Mouse (Mus musculus): Measurements from ENCODE around the gene Polr2b. TPM values are rescaled to one million over a fixed set of nuclear protein-coding genes. Genes with fewer than 3 reads are reported as not detected.

Gene Polr2b
- polyA plus RNA-seq, 1 experiment: not detected

GRCm38 (mm10) chr5:77355307-77356265 lies 45.6 kb downstream of the Polr2b start:
- Histone ChIP-seq H3K4me1 (ENCODE audit: control insufficient read depth, insufficient read depth, low read length) (peaks cover 12% of the 10 kb centered on the region; the same call in 1 of the 2 replicates), H3K27ac (ENCODE audit: insufficient read depth, low read depth, low read length) (no peak overlapping the region), H3K4me3 (ENCODE audit: insufficient read depth, low read depth, low read length) (no peak overlapping the region)
- WGBS: 91% methylated on average over 19 of the region's 19 CpGs
- TF ChIP-seq CTCF (IDR thresholded peaks at IDR 0.05; ENCODE audit: insufficient read depth, low read depth, low read length) (no peak), POLR2A (IDR thresholded peaks at IDR 0.05; ENCODE audit: insufficient read depth, low read depth, low read length) (no peak)

GRCm38 (mm10) chr5:77357405-77358149 lies 47.6 kb downstream of the Polr2b start:
- Histone ChIP-seq H3K27ac (ENCODE audit: insufficient read depth, low read depth, low read length) (no peak overlapping the region), H3K4me1 (ENCODE audit: control insufficient read depth, insufficient read depth, low read length) (peaks cover 12% of the 10 kb centered on the region; the same call in 1 of the 2 replicates), H3K4me3 (ENCODE audit: insufficient read depth, low read depth, low read length) (peak overlapping the region; percentile 21; the same call in 1 of the 2 replicates)
- WGBS: 27% methylated on average over 22 of the region's 22 CpGs
- TF ChIP-seq POLR2A (IDR thresholded peaks at IDR 0.05; ENCODE audit: insufficient read depth, low read depth, low read length) (no peak), CTCF (IDR thresholded peaks at IDR 0.05; ENCODE audit: insufficient read depth, low read depth, low read length) (no peak)

- Histone ChIP-seq H3K4me3 (ENCODE audit: insufficient read depth, low read depth, low read length) (no peak overlapping the region), H3K4me1 (ENCODE audit: control insufficient read depth, insufficient read depth, low read length) (peaks cover 12% of the 10 kb centered on the region; the same call in 1 of the 2 replicates), H3K27ac (ENCODE audit: insufficient read depth, low read depth, low read length) (no peak overlapping the region)
- TF ChIP-seq CTCF (IDR thresholded peaks at IDR 0.05; ENCODE audit: insufficient read depth, low read depth, low read length) (no peak), POLR2A (IDR thresholded peaks at IDR 0.05; ENCODE audit: insufficient read depth, low read depth, low read length) (no peak)
- 20% methylated on average over 10 of the region's 10 CpGs for WGBS
Measured at GRCm38 (mm10) chr5:77358347-77358746, 48.4 kb downstream of the Polr2b start.

GRCm38 (mm10) chr5:77359971-77360370 lies 50.0 kb downstream of the Polr2b start:
- TF ChIP-seq CTCF (IDR thresholded peaks at IDR 0.05; ENCODE audit: insufficient read depth, low read depth, low read length) (no peak), POLR2A (IDR thresholded peaks at IDR 0.05; ENCODE audit: insufficient read depth, low read depth, low read length) (no peak)
- 87% methylated on average over 4 of the region's 4 CpGs for WGBS

GRCm38 (mm10) chr5:77361006-77361405 lies 51.1 kb downstream of the Polr2b start:
- WGBS: 69% methylated on average over 4 of the region's 4 CpGs
- Histone ChIP-seq H3K4me3 (ENCODE audit: insufficient read depth, low read depth, low read length) (no peak overlapping the region), H3K4me1 (ENCODE audit: control insufficient read depth, insufficient read depth, low read length) (peaks cover 9% of the 10 kb centered on the region; the same call in 1 of the 2 replicates), H3K27ac (ENCODE audit: insufficient read depth, low read depth, low read length) (no peak overlapping the region)
- TF ChIP-seq POLR2A (IDR thresholded peaks at IDR 0.05; ENCODE audit: insufficient read depth, low read depth, low read length): no peak
- no peak for TF ChIP-seq CTCF (IDR thresholded peaks at IDR 0.05; ENCODE audit: insufficient read depth, low read depth, low read length)

More at GRCm38 (mm10) chr5:77359971-77360370, 50.0 kb downstream of the Polr2b start:
- H3K27ac ChIP-seq (ENCODE audit: insufficient read depth, low read depth, low read length): no peak overlapping the region
- H3K4me1 ChIP-seq (ENCODE audit: control insufficient read depth, insufficient read depth, low read length): peaks cover 9% of the 10 kb centered on the region; the same call in 1 of the 2 replicates
- no peak overlapping the region for H3K4me3 ChIP-seq (ENCODE audit: insufficient read depth, low read depth, low read length)

GRCm38 (mm10) chr5:77362120-77362519 lies 52.2 kb downstream of the Polr2b start:
- no peak overlapping the region for H3K4me3 ChIP-seq (ENCODE audit: insufficient read depth, low read depth, low read length)
- H3K27ac ChIP-seq (ENCODE audit: insufficient read depth, low read depth, low read length): no peak overlapping the region
- WGBS: 83% methylated on average over 3 of the region's 3 CpGs
- peaks cover 9% of the 10 kb centered on the region; the same call in 1 of the 2 replicates for H3K4me1 ChIP-seq (ENCODE audit: control insufficient read depth, insufficient read depth, low read length)
- no peak for TF ChIP-seq CTCF (IDR thresholded peaks at IDR 0.05; ENCODE audit: insufficient read depth, low read depth, low read length)
- TF ChIP-seq POLR2A (IDR thresholded peaks at IDR 0.05; ENCODE audit: insufficient read depth, low read depth, low read length): no peak

- H3K27ac ChIP-seq (ENCODE audit: insufficient read depth, low read depth, low read length): no peak overlapping the region
- peaks cover 3% of the 10 kb centered on the region; the same call in 1 of the 2 replicates for H3K4me1 ChIP-seq (ENCODE audit: control insufficient read depth, insufficient read depth, low read length)
- TF ChIP-seq CTCF (IDR thresholded peaks at IDR 0.05; ENCODE audit: insufficient read depth, low read depth, low read length): no peak
- no peak for TF ChIP-seq POLR2A (IDR thresholded peaks at IDR 0.05; ENCODE audit: insufficient read depth, low read depth, low read length)
- WGBS: 83% methylated on average over 6 of the region's 6 CpGs
- no peak overlapping the region for H3K4me3 ChIP-seq (ENCODE audit: insufficient read depth, low read depth, low read length)
Measured at GRCm38 (mm10) chr5:77363650-77364049, 53.7 kb downstream of the Polr2b start.

GRCm38 (mm10) chr5:77364443-77365038 lies 54.6 kb downstream of the Polr2b start:
- TF ChIP-seq CTCF (IDR thresholded peaks at IDR 0.05; ENCODE audit: insufficient read depth, low read depth, low read length) (no peak), POLR2A (IDR thresholded peaks at IDR 0.05; ENCODE audit: insufficient read depth, low read depth, low read length) (no peak)
- Histone ChIP-seq H3K4me1 (ENCODE audit: control insufficient read depth, insufficient read depth, low read length) (peaks cover 3% of the 10 kb centered on the region; the same call in 1 of the 2 replicates), H3K27ac (ENCODE audit: insufficient read depth, low read depth, low read length) (no peak overlapping the region; the same call in 1 of the 2 replicates), H3K4me3 (ENCODE audit: insufficient read depth, low read depth, low read length) (no peak overlapping the region)
- WGBS: 91% methylated on average over 3 of the region's 3 CpGs

All from olfactory bulb, adult 2 months (tissue).